Mouse (Mus musculus) heart, embryonic 16.5 days (tissue): Measurements from ENCODE around the gene Kcna7. TPM values are rescaled to one million over a fixed set of nuclear protein-coding genes. Genes with fewer than 3 reads are reported as not detected.

ENCODE experiments used
- microRNA-seq: library from miRNA; unstranded; fragments of <30 nt; microRNA quantifications from one replicate; pipeline ENCODE4, GENCODE M21; 2017
- polyA plus RNA-seq: library from polyadenylated mRNA; unstranded; fragments of >200 nt; fragmentation: Nextera tagmentation; extraction: Ambion mirVana; gene quantifications from 2 replicates; pipeline ENCODE4 v1.2.1, GENCODE M21; 2015

Kcna7 gene
- polyA plus RNA-seq, 1 experiment from 2014 or later, result 0.25 TPM

Small RNAs within 50 kb of the gene (microRNA-seq; reads per million reads assigned to microRNA genes)
- not detected for gene Gm22133

Other genes starting within 250 kb of the Kcna7 start
- 3.6 and 4.7 TPM in 2 replicates for gene Slc17a7, start 241.7 kb upstream of the Kcna7 start, polyA plus RNA-seq
- not detected in 2 replicates for gene Gfy, start 226.1 kb upstream of the Kcna7 start, polyA plus RNA-seq
- gene Pth2, start 224.7 kb upstream of the Kcna7 start, polyA plus RNA-seq, result 0.42 TPM in 1 of 2 replicates, not detected in the other
- 0.58 and 0.75 TPM in 2 replicates for gene Ccdc155, start 200.8 kb upstream of the Kcna7 start, polyA plus RNA-seq
- gene Dkkl1, start 193.5 kb upstream of the Kcna7 start, polyA plus RNA-seq, result 1.2 and 1.4 TPM in 2 replicates
- gene Tead2, start 189.9 kb upstream of the Kcna7 start, polyA plus RNA-seq, result 88.0 and 92.4 TPM in 2 replicates
- gene Cd37, start 166.5 kb upstream of the Kcna7 start, polyA plus RNA-seq, result 5.0 and 9.2 TPM in 2 replicates
- gene Slc6a16, start 164.6 kb upstream of the Kcna7 start, polyA plus RNA-seq, result 0.09 TPM in 1 of 2 replicates, not detected in the other
- not detected in 2 replicates for gene Slc6a21, start 128.1 kb upstream of the Kcna7 start, polyA plus RNA-seq
- gene Trpm4, start 71.9 kb upstream of the Kcna7 start, polyA plus RNA-seq, result 12.4 and 18.0 TPM in 2 replicates
- 26.6 and 28.7 TPM in 2 replicates for gene Hrc, start 70.4 kb upstream of the Kcna7 start, polyA plus RNA-seq
- 1.5 TPM in 2 replicates for gene Ppfia3, start 38.6 kb upstream of the Kcna7 start, polyA plus RNA-seq
- gene Lin7b, start 35.1 kb upstream of the Kcna7 start, polyA plus RNA-seq, result 0.81 and 0.91 TPM in 2 replicates
- 145 and 161 TPM in 2 replicates for gene Snrnp70, start 9.9 kb upstream of the Kcna7 start, polyA plus RNA-seq
- 0.91 and 1.1 TPM in 2 replicates for gene Ntf5, start 8.0 kb downstream of the Kcna7 start, polyA plus RNA-seq
- gene Lhb, start 15.2 kb downstream of the Kcna7 start, polyA plus RNA-seq, result 0.46 and 0.51 TPM in 2 replicates
- 136 and 141 TPM in 2 replicates for gene Gys1, start 29.2 kb downstream of the Kcna7 start, polyA plus RNA-seq
- gene Ruvbl2, start 32.4 kb downstream of the Kcna7 start, polyA plus RNA-seq, result 85.1 and 88.3 TPM in 2 replicates
- gene Ftl1, start 54.2 kb downstream of the Kcna7 start, polyA plus RNA-seq, result 3,045 and 3,399 TPM in 2 replicates
- 104 and 107 TPM in 2 replicates for gene Bax, start 61.2 kb downstream of the Kcna7 start, polyA plus RNA-seq
- gene Tulp2, start 76.2 kb downstream of the Kcna7 start, polyA plus RNA-seq, result 0.35 and 0.71 TPM in 2 replicates
- gene Gm45808, start 81.2 kb downstream of the Kcna7 start, polyA plus RNA-seq, result not detected in 2 replicates
- gene Dhdh, start 83.2 kb downstream of the Kcna7 start, polyA plus RNA-seq, result 3.4 TPM in 2 replicates
- gene Nucb1, start 104.8 kb downstream of the Kcna7 start, polyA plus RNA-seq, result 156 and 160 TPM in 2 replicates
- 25.0 and 27.1 TPM in 2 replicates for gene Ppp1r15a, start 120.6 kb downstream of the Kcna7 start, polyA plus RNA-seq
- gene Plekha4, start 120.7 kb downstream of the Kcna7 start, polyA plus RNA-seq, result 1.3 and 1.8 TPM in 2 replicates
- 0.66 and 0.87 TPM in 2 replicates for gene Hsd17b14, start 149.2 kb downstream of the Kcna7 start, polyA plus RNA-seq
- gene Bcat2, start 164.5 kb downstream of the Kcna7 start, polyA plus RNA-seq, result 97.7 and 102 TPM in 2 replicates
- 1.5 and 1.7 TPM in 2 replicates for gene Fgf21, start 209.8 kb downstream of the Kcna7 start, polyA plus RNA-seq
- gene Fut1, start 211.6 kb downstream of the Kcna7 start, polyA plus RNA-seq, result 0.15 and 0.83 TPM in 2 replicates
- gene Izumo1, start 216.2 kb downstream of the Kcna7 start, polyA plus RNA-seq, result 0.21 and 0.26 TPM in 2 replicates
- gene Rasip1, start 221.8 kb downstream of the Kcna7 start, polyA plus RNA-seq, result 15.4 and 16.3 TPM in 2 replicates
- 7.6 and 9.0 TPM in 2 replicates for gene Mamstr, start 234.3 kb downstream of the Kcna7 start, polyA plus RNA-seq